In the genomic region with DNA sequence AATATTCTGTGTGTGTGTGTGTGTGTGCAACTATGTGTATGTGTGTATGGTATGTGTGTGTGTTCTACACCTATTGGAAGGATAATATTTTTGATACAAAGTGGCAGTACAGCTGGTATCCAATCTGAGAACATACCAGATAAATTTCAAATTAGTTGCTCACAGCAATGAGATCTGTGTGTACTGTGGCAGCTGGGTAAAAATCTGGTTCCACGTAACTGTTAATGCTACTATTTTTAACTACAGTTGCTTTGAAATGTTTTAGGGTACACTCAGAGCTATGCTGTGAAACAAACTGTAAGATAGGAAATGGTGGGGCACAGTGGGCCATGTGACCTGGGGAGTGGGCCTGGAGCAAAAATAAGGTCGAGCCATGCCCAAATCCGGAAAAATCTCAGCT, we compare ENCODE assay signal across 28 mouse cellular contexts.
DNase-seq lines count a peak whose midpoint lies in the region; ATAC-seq and TF ChIP-seq lines count a peak whose summit lies in the region.
"Had no signal": no experiment of that assay in that cellular context is flagged by ENCODE, and none has a peak within 500 bp of the region (broad histone marks: within the 10 kb centered on the region; RNA-seq: fewer than 3 reads in every experiment).

No protein-coding gene starts in this region.

- no peak overlapping the region for H3K9ac ChIP-seq in forebrain, postnatal 0 days
- H3K9ac ChIP-seq in intestine, embryonic 15.5 days, result no peak overlapping the region
- H3K9ac ChIP-seq: hindbrain, embryonic 12.5 days; liver, embryonic 12.5 days; liver, postnatal 0 days; midbrain, embryonic 12.5 days; neural tube, embryonic 12.5 days had no signal

- no peaks in the 10 kb centered on the region for H3K9me3 ChIP-seq in forebrain, postnatal 0 days (ENCODE audit: low read length)
- no peaks in the 10 kb centered on the region for H3K9me3 ChIP-seq in forebrain, embryonic 10.5 days
- H3K9me3 ChIP-seq in intestine, embryonic 15.5 days, result no peaks in the 10 kb centered on the region
- H3K9me3 ChIP-seq: heart, embryonic 10.5 days; hindbrain, embryonic 12.5 days; liver, embryonic 12.5 days; megakaryocyte, embryonic 14.5 days; midbrain, embryonic 12.5 days; neural tube, embryonic 12.5 days had no signal

- no peak overlapping the region for H3K4me3 ChIP-seq in forebrain, postnatal 0 days (ENCODE audit: low read depth, low read length)
- no peak overlapping the region for H3K4me3 ChIP-seq in forebrain, embryonic 10.5 days
- no peak overlapping the region for H3K4me3 ChIP-seq in intestine, embryonic 15.5 days (replicated peaks)
- H3K4me3 ChIP-seq: erythroblast, embryonic 14.5 days; heart, embryonic 10.5 days; hindbrain, embryonic 12.5 days; left cerebral cortex, adult 2 months; liver, embryonic 12.5 days; megakaryocyte, embryonic 14.5 days; midbrain, embryonic 12.5 days; myocyte; neural tube, embryonic 12.5 days had no signal

- H3K27me3 ChIP-seq in forebrain, postnatal 0 days (ENCODE audit: insufficient read depth, low read length), result no peaks in the 10 kb centered on the region
- H3K27me3 ChIP-seq in forebrain, embryonic 10.5 days (ENCODE audit: poor library complexity, severe bottlenecking), result no peaks in the 10 kb centered on the region
- no peaks in the 10 kb centered on the region for H3K27me3 ChIP-seq in intestine, embryonic 15.5 days (replicated peaks)
- H3K27me3 ChIP-seq: hindbrain, embryonic 12.5 days; liver, embryonic 12.5 days; megakaryocyte, embryonic 14.5 days; midbrain, embryonic 12.5 days; neural tube, embryonic 12.5 days had no signal

- no peak for TF ChIP-seq CTCF in forebrain, postnatal 0 days (IDR thresholded peaks at IDR 0.05; ENCODE audit: low read depth)

- H3K36me3 ChIP-seq in forebrain, postnatal 0 days (ENCODE audit: insufficient read depth), result no peaks in the 10 kb centered on the region
- H3K36me3 ChIP-seq in forebrain, embryonic 10.5 days (replicated peaks), result no peaks in the 10 kb centered on the region
- no peaks in the 10 kb centered on the region for H3K36me3 ChIP-seq in intestine, embryonic 15.5 days
- H3K36me3 ChIP-seq: heart, embryonic 10.5 days; hindbrain, embryonic 12.5 days; liver, embryonic 12.5 days; midbrain, embryonic 12.5 days; neural tube, embryonic 12.5 days had no signal

- peak; percentile 45 for ATAC-seq in forebrain, postnatal 0 days
- ATAC-seq in intestine, embryonic 15.5 days, result no peak
- ATAC-seq: CD4-positive, CD25-positive, alpha-beta regulatory T cell, adult 4 months; liver, embryonic 12.5 days; liver, postnatal 0 days had no signal

- no peaks in the 10 kb centered on the region for H3K4me1 ChIP-seq in forebrain, postnatal 0 days (ENCODE audit: insufficient read depth)
- no peaks in the 10 kb centered on the region for H3K4me1 ChIP-seq in forebrain, embryonic 10.5 days
- H3K4me1 ChIP-seq in intestine, embryonic 15.5 days (replicated peaks), result no peaks in the 10 kb centered on the region
- H3K4me1 ChIP-seq: heart, embryonic 10.5 days; hindbrain, embryonic 12.5 days; liver, embryonic 12.5 days; midbrain, embryonic 12.5 days; neural tube, embryonic 12.5 days had no signal

- H3K4me2 ChIP-seq in forebrain, postnatal 0 days (ENCODE audit: low read depth), result no peak overlapping the region
- no peak overlapping the region for H3K4me2 ChIP-seq in intestine, embryonic 15.5 days (replicated peaks)
- H3K4me2 ChIP-seq: hindbrain, embryonic 12.5 days; liver, embryonic 12.5 days; midbrain, embryonic 12.5 days; neural tube, embryonic 12.5 days had no signal

- 70% methylated on average over 3 of the region's 3 CpGs for WGBS in forebrain, postnatal 0 days
- 87% methylated on average over 3 of the region's 3 CpGs for WGBS in forebrain, embryonic 10.5 days
- 92% methylated on average over 3 of the region's 3 CpGs for WGBS in intestine, embryonic 15.5 days

- H3K27ac ChIP-seq in forebrain, postnatal 0 days (ENCODE audit: low read depth, low read length), result no peak overlapping the region
- H3K27ac ChIP-seq in forebrain, embryonic 10.5 days, result no peak overlapping the region
- no peak overlapping the region for H3K27ac ChIP-seq in intestine, embryonic 15.5 days
- H3K27ac ChIP-seq: heart, embryonic 10.5 days; hindbrain, embryonic 12.5 days; left cerebral cortex, adult 2 months; liver, embryonic 12.5 days; midbrain, embryonic 12.5 days; neural tube, embryonic 12.5 days had no signal

- peak; percentile 19 for DNase-seq in forebrain, postnatal 0 days
- no peak for DNase-seq in forebrain, embryonic 10.5 days (ENCODE audit: extremely low spot score, low spot score)
- peak; percentile 46 to 90 for DNase-seq in layer of hippocampus, adult 18-20 months (ENCODE audit: low spot score in 2 of 2)
- DNase-seq in layer of hippocampus, adult 9-11 months, result peak; percentile 77
- no peak for DNase-seq in kidney, adult 9 months
- no peak for DNase-seq in lung, postnatal 25 days (ENCODE audit: low spot score)
- DNase-seq: adrenal gland, postnatal 14 days; cerebellum, adult 2 months; cerebellum, postnatal 14 days; gastrocnemius, postnatal 25 days; heart, postnatal 36 days; kidney, adult 11 months; kidney, postnatal 36 days; left cerebral cortex, postnatal 4 days; liver, postnatal 0 days; lung, postnatal 4 days; thymus, postnatal 4 days had no signal

Comparison
In these comparisons a context has a peak if more than half of its experiments do, and no peak if none do; other contexts are left out.
1. DNase-seq: peak in forebrain, postnatal 0 days (single experiment), layer of hippocampus, adult 18-20 months (2 of 2) and layer of hippocampus, adult 9-11 months (single experiment); none in forebrain, embryonic 10.5 days (single experiment), kidney, adult 9 months (single experiment) and lung, postnatal 25 days (single experiment).